Mouse (Mus musculus) myocyte (in vitro differentiated cells): ENCODE results near the gene Ublcp1.

ENCODE experiments used
- CEBPB ChIP-seq: IDR thresholded peaks from 2 replicates; pipeline ENCODE4 v1.6.1; 2011; ENCODE audit warnings: mild to moderate bottlenecking, moderate library complexity; ENCODE audit not compliant: poor library complexity, insufficient read depth, severe bottlenecking
- E2F4 ChIP-seq: IDR thresholded peaks from one replicate; pipeline ENCODE4 v1.6.1; 2011; ENCODE audit warnings: mild to moderate bottlenecking, control low read depth, moderate library complexity; ENCODE audit not compliant: insufficient read depth
- MAX ChIP-seq: IDR thresholded peaks from one replicate; pipeline ENCODE4 v1.6.1; 2011; ENCODE audit warnings: low read depth, mild to moderate bottlenecking, control low read depth
- MYOD1 ChIP-seq, 3 experiments: IDR thresholded peaks; one replicate each; pipeline ENCODE4 v1.6.1; 2011; ENCODE audit warnings: control low read depth in 2 of 3, low read depth in 2 of 3, mild to moderate bottlenecking in 2 of 3, moderate library complexity in 1 of 3; ENCODE audit not compliant: insufficient read length in 2 of 3, control insufficient read depth in 1 of 3
- MYOG ChIP-seq, 3 experiments: IDR thresholded peaks; one replicate each; pipeline ENCODE4 v1.6.1; 2011; ENCODE audit warnings: control low read depth in 2 of 3, low read depth in 2 of 3, mild to moderate bottlenecking in 2 of 3; ENCODE audit not compliant: insufficient read length in 2 of 3, control insufficient read depth in 1 of 3, insufficient read depth in 1 of 3
- POLR2A ChIP-seq: IDR thresholded peaks from one replicate; pipeline ENCODE4 v1.6.1; 2011; ENCODE audit warnings: low read depth, mild to moderate bottlenecking, control low read depth, moderate library complexity; ENCODE audit not compliant: insufficient read length
- POLR2AphosphoS2 ChIP-seq: IDR thresholded peaks from one replicate; pipeline ENCODE4 v1.6.1; 2011; ENCODE audit warnings: low read depth, control low read depth; ENCODE audit not compliant: insufficient read length
- REST ChIP-seq: IDR thresholded peaks from one replicate; pipeline ENCODE4 v1.6.1; 2011; ENCODE audit warnings: mild to moderate bottlenecking, control low read depth, moderate library complexity; ENCODE audit not compliant: insufficient read depth, insufficient read length
- SRF ChIP-seq: IDR thresholded peaks from one replicate; pipeline ENCODE4 v1.6.1; 2011; ENCODE audit warnings: low read depth; ENCODE audit not compliant: control insufficient read depth, insufficient read length
- TCF12 ChIP-seq: IDR thresholded peaks from one replicate; pipeline ENCODE4 v1.6.1; 2011; ENCODE audit warnings: mild to moderate bottlenecking, control low read depth; ENCODE audit not compliant: poor library complexity, insufficient read depth, severe bottlenecking
- TCF3 ChIP-seq: IDR thresholded peaks from one replicate; pipeline ENCODE4 v1.6.1; 2011; ENCODE audit warnings: low read depth, control low read depth; ENCODE audit not compliant: insufficient read length
- USF1 ChIP-seq: IDR thresholded peaks from one replicate; pipeline ENCODE4 v1.6.1; 2011; ENCODE audit warnings: low read depth, mild to moderate bottlenecking, control low read depth, moderate library complexity

DNA sequence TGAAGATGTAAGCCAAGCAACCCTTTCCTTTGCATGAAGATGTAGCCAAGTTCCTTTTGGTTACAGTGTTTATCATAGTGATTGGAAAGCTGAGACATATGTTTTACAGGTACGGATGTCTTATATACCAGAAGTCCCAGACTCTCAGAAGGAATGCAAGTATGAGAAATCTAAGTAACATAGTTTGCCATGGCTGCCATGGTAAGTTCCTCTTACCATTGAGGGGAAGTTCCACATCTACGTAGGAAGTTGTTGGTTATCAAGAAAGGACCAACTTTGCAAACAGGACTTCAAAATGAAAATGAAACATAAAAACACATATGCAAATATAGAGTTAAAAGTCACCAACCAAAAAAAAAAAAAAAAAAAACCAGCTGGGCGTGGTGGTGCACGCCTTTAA, 8.1 kb upstream of the Ublcp1 start:
- TF ChIP-seq POLR2A = no peak
- TF ChIP-seq TCF12 = no peak
- no peak for TF ChIP-seq E2F4
- no peak for TF ChIP-seq REST
- no peak for TF ChIP-seq MYOD1 (IDR thresholded peaks at IDR 0.05; ENCODE audit: control insufficient read depth in 1 of 3, insufficient read length in 2 of 3, low read depth in 2 of 3)
- no peak for TF ChIP-seq POLR2AphosphoS2
- no peak for TF ChIP-seq CEBPB
- TF ChIP-seq USF1 = no peak
- no peak for TF ChIP-seq MAX
- no peak for TF ChIP-seq SRF
- no peak for TF ChIP-seq MYOG (IDR thresholded peaks at IDR 0.05; ENCODE audit: control insufficient read depth in 1 of 3, insufficient read depth in 1 of 3, insufficient read length in 2 of 3, low read depth in 2 of 3)
- TF ChIP-seq TCF3 = no peak
